Mouse (Mus musculus) layer of hippocampus, postnatal 25 days (tissue): Measurements from ENCODE around the gene Cnpy1. TPM values are rescaled to one million over a fixed set of nuclear protein-coding genes. Genes with fewer than 3 reads are reported as not detected.

Experiments used
- DNase-seq, 2 experiments: peaks; one replicate each; pipeline ENCODE4 v3.0.0; 2022; ENCODE audit warnings: mixed read lengths in 2 of 2, low spot score in 1 of 2; ENCODE audit errors: extremely low spot score in 1 of 2
- total RNA-seq, 2 experiments: library from RNA; stranded (reverse); gene quantifications; 2 replicates each; pipeline ENCODE4 v1.2.3; 2021

Cnpy1 gene
- total RNA-seq, 2 experiments from 2014 or later = 0.19 to 0.81 TPM

GRCm38 (mm10) chr5:28243501-28244177 lies 2.0 kb downstream of the Cnpy1 start:
- DNase-seq = no peak

DNA sequence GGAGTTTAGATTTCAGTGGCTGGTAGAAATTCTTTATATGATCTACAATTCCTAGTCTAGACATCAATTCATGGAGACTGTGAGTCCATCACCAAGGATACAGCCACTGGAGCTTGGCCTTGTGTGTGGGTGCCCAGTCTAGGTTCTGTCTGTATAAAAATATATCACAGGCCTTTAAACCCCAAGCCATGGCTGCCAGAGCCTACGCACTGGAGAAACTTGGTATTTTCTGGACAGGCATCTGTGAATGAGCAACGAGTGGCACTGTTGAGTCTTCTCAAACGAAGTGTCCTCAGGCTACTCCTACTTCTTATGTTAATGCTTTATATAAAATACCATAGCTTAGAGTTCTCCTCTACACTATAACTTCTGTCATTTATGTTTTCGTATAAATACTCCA lies 4.2 kb downstream of the Cnpy1 start:
- DNase-seq = no peak

GRCm38 (mm10) chr5:28239829-28240228 lies 5.8 kb downstream of the Cnpy1 start:
- no peak for DNase-seq

- no peak for DNase-seq
Measured at GRCm38 (mm10) chr5:28238876-28239275, 6.7 kb downstream of the Cnpy1 start.

GRCm38 (mm10) chr5:28238152-28238551 lies 7.5 kb downstream of the Cnpy1 start:
- no peak for DNase-seq

GRCm38 (mm10) chr5:28237715-28238114 lies 7.9 kb downstream of the Cnpy1 start:
- DNase-seq = no peak

DNA sequence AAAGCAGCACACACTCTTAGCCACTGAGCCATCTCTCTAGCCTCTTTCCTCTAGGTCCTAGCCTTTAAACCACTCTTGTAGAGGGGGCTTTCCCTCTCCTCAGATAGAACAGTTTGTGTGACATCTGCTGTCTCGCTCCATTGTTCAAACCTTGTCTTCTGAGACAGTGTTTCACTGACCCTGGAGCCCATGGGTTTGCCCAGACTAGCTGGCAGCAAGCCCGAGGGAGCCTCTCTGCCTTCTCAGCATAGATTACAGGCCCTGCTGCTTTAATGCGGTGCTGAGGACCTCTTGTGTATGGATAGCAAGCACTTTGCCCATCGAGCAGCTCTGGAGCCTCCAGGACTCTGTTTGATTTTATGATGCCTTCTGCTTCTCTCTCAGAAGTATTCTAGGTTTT lies 8.6 kb downstream of the Cnpy1 start:
- no peak for DNase-seq

DNA sequence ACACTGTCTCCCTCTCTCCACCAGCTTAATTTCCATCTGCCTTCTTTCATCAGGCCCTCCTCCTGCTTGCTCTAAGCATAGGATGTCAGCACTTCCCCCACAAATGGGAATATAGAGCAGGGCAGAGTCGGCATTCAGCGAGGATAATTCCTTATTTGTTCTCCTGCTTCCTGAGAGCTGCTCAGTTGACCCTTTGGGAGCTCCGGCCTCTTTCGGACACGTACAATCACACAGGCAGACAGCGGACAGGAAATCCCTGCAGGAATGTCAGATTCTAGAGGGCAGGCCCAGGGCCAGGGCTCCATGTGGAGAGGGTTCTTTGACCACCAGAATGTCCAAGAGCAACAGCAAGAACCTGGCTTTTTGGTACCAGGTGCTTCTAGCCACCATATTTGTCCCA lies 9.5 kb downstream of the Cnpy1 start:
- no peak for DNase-seq

GRCm38 (mm10) chr5:28232101-28232500 lies 13.5 kb downstream of the Cnpy1 start:
- no peak for DNase-seq

DNA sequence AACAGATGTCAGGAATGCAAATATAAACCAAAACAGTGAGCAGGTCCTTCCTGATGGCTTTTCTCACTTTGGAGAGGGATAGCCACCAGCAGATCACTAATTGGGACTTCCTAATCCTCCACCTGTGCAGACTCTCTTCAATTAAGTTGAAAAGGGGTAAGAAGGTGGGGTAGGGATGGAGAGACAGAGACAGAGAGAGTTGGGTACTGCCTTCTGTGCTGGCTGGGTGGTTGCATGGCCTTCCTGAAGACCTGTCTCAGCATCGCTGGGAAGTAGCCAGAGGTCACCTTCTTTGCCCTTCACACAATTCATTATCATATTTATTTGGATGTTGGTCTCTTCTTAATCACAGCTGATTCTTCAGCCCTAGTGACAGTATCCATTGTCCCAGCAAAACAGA lies 26.0 kb downstream of the Cnpy1 start:
- no peak for DNase-seq

DNA sequence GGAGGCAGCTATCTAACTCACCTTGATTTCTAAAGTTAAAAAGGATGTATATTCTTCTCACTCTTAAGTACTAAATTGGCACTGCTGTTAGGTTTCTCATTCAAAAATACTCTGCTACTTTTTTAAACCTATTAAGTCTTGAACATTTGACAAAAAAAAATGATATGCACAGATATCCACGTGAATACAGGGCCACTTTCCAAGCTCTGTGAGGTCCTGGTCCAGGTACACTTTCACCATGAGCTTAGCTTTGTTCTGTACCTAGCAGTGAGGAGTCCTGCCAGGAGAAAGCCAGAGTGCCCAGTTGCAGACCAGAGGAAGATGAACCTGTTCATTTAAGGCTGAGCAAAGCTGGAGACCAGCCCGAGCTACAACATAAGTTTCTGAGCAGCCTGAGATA lies 32.2 kb downstream of the Cnpy1 start:
- no peak for DNase-seq

- DNase-seq = no peak
Measured at GRCm38 (mm10) chr5:28211651-28212310, 33.8 kb downstream of the Cnpy1 start.

DNA sequence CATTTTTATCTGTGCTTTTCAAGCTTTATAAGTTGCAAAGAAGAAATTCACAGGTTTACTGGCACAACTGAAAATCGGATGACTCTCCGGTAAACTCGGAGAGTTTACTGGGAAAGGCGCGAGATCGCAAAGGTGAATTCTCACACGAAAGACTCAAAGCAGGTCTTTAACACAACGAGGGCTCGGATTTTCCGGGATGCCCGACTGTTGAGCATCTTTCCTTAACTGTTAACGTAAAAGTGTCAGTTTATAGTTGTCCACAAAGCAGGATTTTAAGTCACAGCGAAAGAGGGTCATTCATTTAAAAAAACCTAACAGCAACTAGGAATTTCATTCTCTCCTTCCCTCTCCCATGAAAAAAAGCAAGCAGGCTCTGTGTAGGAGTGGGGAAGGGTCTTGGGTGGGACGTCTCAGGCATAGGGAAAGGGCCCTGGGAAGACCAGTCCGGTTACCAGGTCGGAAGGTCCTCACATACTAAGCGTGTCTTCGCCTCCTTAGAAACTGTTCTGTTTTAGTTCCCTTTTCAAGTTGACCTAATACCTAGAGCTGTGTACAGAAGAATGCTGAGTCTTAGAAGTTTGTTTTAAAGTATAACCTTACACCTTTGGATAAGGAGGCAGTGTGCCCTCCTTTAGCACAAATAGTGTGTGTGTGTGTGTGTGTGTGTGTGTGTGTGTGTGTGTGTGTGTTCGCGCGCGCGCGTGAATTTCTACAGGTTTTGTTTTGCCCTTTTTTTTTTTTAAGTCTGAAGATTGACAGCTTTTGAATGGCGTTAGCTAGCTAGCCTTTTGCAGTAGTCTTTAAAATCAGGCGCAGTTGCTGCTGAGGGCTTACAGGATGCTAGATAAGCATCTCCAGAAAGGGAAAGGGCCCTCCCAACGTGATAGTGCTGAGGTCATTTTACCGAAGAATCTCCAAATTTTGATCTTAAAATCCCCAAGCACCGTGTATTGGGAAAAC lies 34.7 kb downstream of the Cnpy1 start:
- peak in 1 of 2 experiments; percentile 6 for DNase-seq

GRCm38 (mm10) chr5:28209549-28210431 lies 35.8 kb downstream of the Cnpy1 start:
- DNase-seq = no peak

DNA sequence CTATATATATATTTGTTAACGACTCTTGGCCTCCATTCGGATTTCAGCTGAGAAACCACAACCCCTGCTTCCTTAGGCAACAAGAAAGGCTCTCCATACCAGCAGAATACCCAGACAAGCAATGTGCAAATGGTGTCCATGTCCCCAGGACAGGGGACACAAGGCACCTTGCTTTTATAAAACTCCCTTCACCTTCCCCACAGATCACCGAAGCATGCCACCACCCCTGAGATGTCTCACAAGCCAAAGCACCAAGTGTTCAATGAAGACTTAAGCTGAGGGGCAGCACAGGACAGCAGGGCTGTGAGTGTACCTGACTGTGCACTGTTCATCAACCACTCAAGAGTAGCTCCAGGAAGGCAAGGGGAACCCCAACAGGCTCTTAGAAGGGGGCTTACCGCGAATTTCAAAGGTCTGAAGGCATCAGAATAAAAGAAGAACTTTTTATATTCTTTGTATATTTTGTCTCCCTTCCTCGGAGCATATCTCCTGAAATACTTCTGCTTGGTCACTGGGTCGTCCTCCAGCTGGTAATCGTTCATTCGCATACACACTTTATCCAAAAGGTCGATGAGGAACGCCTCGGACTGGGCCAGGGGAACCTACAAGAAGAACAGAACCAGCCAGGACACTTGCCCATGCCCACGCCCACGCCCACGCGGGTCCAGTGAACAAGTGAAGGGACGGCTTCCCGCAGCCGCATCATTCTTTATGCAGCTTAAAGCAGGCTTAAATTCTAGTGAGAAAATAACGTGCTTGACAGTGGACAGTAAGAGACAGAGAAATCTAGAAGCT lies 36.7 kb downstream of the Cnpy1 start:
- no peak for DNase-seq

GRCm38 (mm10) chr5:28207043-28207442 lies 38.6 kb downstream of the Cnpy1 start:
- DNase-seq = no peak

DNA sequence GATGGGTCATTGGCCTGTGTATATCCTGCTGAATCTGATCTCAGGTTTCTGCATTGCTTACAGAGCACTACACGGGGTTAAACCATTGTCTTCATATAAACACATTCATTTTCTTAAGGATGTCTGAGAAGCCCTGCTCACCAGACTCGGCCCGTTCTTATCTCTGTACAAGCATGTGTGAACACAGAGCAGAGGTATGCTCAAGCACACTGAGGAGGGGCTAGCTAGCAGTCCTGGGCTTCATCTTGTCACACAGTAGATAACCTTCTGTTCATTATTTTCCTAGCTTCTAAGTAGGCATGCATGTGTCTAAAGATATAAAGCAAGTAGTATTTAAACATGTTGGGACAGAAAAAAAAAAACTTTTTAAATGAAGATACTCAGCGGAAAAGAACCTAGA lies 39.2 kb downstream of the Cnpy1 start:
- no peak for DNase-seq

- DNase-seq = no peak
Measured at GRCm38 (mm10) chr5:28204678-28205077, 40.9 kb downstream of the Cnpy1 start.

- DNase-seq = no peak
Measured at GRCm38 (mm10) chr5:28203086-28203485, 42.5 kb downstream of the Cnpy1 start.
